Mouse (Mus musculus) ES-E14 (cell line): ENCODE results near the gene 4930470P17Rik. TPM values are rescaled to one million over a fixed set of nuclear protein-coding genes. Genes with fewer than 3 reads are reported as not detected.

Experiments used
- DNase-seq: peaks from one replicate; pipeline ENCODE4 v3.0.0-alpha.2; 2013; ENCODE audit warnings: low read depth, low spot score
- H3K27ac ChIP-seq: 2 replicates; pipeline ENCODE4 v1.5.1; 2012; ENCODE audit warnings: low read depth, mild to moderate bottlenecking, low read length, moderate library complexity, mixed read lengths; ENCODE audit not compliant: poor library complexity, insufficient read depth, severe bottlenecking
- H3K36me3 ChIP-seq: 2 replicates; pipeline ENCODE4 v1.6.1; 2012; ENCODE audit warnings: mild to moderate bottlenecking, low read length, moderate library complexity, mixed read lengths; ENCODE audit not compliant: control insufficient read depth, poor library complexity, insufficient read depth, severe bottlenecking
- H3K4me1 ChIP-seq, 2 experiments: fragments of 150-350 bp in 1 of 2; sonication (generic) in 1 of 2; 2 replicates each; pipeline ENCODE4 v1.6.1; 2012; ENCODE audit warnings: low read length in 2 of 2, mild to moderate bottlenecking in 1 of 2, mixed read lengths in 1 of 2; ENCODE audit not compliant: control insufficient read depth in 2 of 2, insufficient read depth in 2 of 2, poor library complexity in 1 of 2
- H3K4me3 ChIP-seq, 2 experiments: fragments of 150-350 bp in 1 of 2; sonication (generic) in 1 of 2; 2 replicates each; pipeline ENCODE4 v1.5.1; 2012; ENCODE audit warnings: low read length in 2 of 2, low read depth in 1 of 2, mild to moderate bottlenecking in 1 of 2, mixed read lengths in 1 of 2; ENCODE audit not compliant: insufficient read depth in 1 of 2, poor library complexity in 1 of 2, severe bottlenecking in 1 of 2
- H3K9ac ChIP-seq: 2 replicates; pipeline ENCODE4 v1.6.1; 2012; ENCODE audit warnings: low read depth, mild to moderate bottlenecking, low read length, mixed read lengths; ENCODE audit not compliant: poor library complexity, insufficient read depth, severe bottlenecking
- H3K9me3 ChIP-seq: fragments of 150-350 bp; sonication (generic); 2 replicates; pipeline ENCODE4 v1.6.1; 2012; ENCODE audit warnings: low read depth, mild to moderate bottlenecking, low read length; ENCODE audit not compliant: control insufficient read depth, insufficient read depth
- CHD2 ChIP-seq: IDR thresholded peaks from 2 replicates; pipeline ENCODE4 v1.6.1; 2014; ENCODE audit warnings: mild to moderate bottlenecking, low read depth, low read length, inconsistent platforms
- HCFC1 ChIP-seq: IDR thresholded peaks from 2 replicates; pipeline ENCODE4 v1.6.1; 2012; ENCODE audit warnings: low read length, inconsistent platforms, borderline replicate concordance; ENCODE audit not compliant: insufficient read depth
- MAFK ChIP-seq: IDR thresholded peaks from 2 replicates; pipeline ENCODE4 v1.6.1; 2014; ENCODE audit warnings: mild to moderate bottlenecking, low read depth, low read length, inconsistent platforms; ENCODE audit not compliant: insufficient read depth
- ZC3H11A ChIP-seq: IDR thresholded peaks from 2 replicates; pipeline ENCODE4 v1.6.1; 2012; ENCODE audit warnings: low read depth, mild to moderate bottlenecking, inconsistent platforms, low read length, borderline replicate concordance
- ZNF384 ChIP-seq: IDR thresholded peaks from 2 replicates; pipeline ENCODE4 v1.6.1; 2012; ENCODE audit warnings: low read depth, low read length, inconsistent platforms
- in situ Hi-C, 2 experiments: fragments of 600-800 bp; cut with MboI; formaldehyde crosslinking; loops; one replicate each; pipeline ENCODE4 v1.15.1; 2025; ENCODE audit warnings: low sequenced_read_pairs in 2 of 2, inconsistent platforms in 1 of 2; ENCODE audit not compliant: unreplicated experiment in 2 of 2
- total RNA-seq: library from RNA; depleted of rRNA; stranded (reverse); fragments of 300-350 nt; gene quantifications from 2 replicates; pipeline ENCODE4 v1.2.3, GENCODE M21; 2012

4930470P17Rik gene
- total RNA-seq, 1 experiment, result not detected

- H3K4me1 ChIP-seq, result peaks cover 1 to 4% of the 10 kb centered on the region in 2 experiments; a peak in 1 of 4 replicates
- TF ChIP-seq MAFK (no peak), ZNF384 (no peak)
- no peak overlapping the region for H3K9ac ChIP-seq
- in situ Hi-C loops, result no loop called here
- H3K4me3 ChIP-seq, result no peak overlapping the region
- no peaks in the 10 kb centered on the region for H3K9me3 ChIP-seq
- DNase-seq, result no peak
- H3K36me3 ChIP-seq, result no peaks in the 10 kb centered on the region
- no peak overlapping the region for H3K27ac ChIP-seq
Observed at GRCm38 (mm10) chr2:170642338-170642806, 40.6 kb upstream of the 4930470P17Rik start.

GRCm38 (mm10) chr2:170640281-170640680, 38.5 kb upstream of the 4930470P17Rik start:
- no peaks in the 10 kb centered on the region for H3K9me3 ChIP-seq
- in situ Hi-C loops, result no loop called here
- no peak overlapping the region for H3K27ac ChIP-seq
- peaks cover 0 to 4% of the 10 kb centered on the region in 2 experiments; a peak in 1 of 4 replicates for H3K4me1 ChIP-seq
- H3K36me3 ChIP-seq, result no peaks in the 10 kb centered on the region
- H3K9ac ChIP-seq, result no peak overlapping the region
- TF ChIP-seq ZNF384 (no peak), HCFC1 (no peak), MAFK (no peak), CHD2 (no peak), ZC3H11A (no peak)
- no peak for DNase-seq
- H3K4me3 ChIP-seq, result peak overlapping the region in 1 of 2 experiments; percentile 30; a peak in 1 of 4 replicates

- Histone ChIP-seq H3K9me3 (no peaks in the 10 kb centered on the region), H3K36me3 (no peaks in the 10 kb centered on the region), H3K4me1 (peaks cover 0 to 4% of the 10 kb centered on the region in 2 experiments; a peak in 1 of 4 replicates), H3K4me3 (no peak overlapping the region), H3K9ac (no peak overlapping the region), H3K27ac (no peak overlapping the region)
- no peak for TF ChIP-seq ZC3H11A
- TF ChIP-seq MAFK, result no peak
- TF ChIP-seq ZNF384, result no peak
- no peak for TF ChIP-seq HCFC1
- no peak for TF ChIP-seq CHD2
- in situ Hi-C loops, result no loop called here
- no peak for DNase-seq
Observed at GRCm38 (mm10) chr2:170638746-170639145, 36.9 kb upstream of the 4930470P17Rik start.

- TF ChIP-seq ZC3H11A, result no peak
- no peak for TF ChIP-seq MAFK
- no peak for TF ChIP-seq CHD2
- TF ChIP-seq ZNF384, result no peak
- TF ChIP-seq HCFC1, result no peak
- DNase-seq, result no peak
- no peaks in the 10 kb centered on the region for H3K36me3 ChIP-seq
- in situ Hi-C loops, result no loop called here
- H3K4me3 ChIP-seq, result no peak overlapping the region
- H3K27ac ChIP-seq, result no peak overlapping the region
- no peaks in the 10 kb centered on the region; a peak in 1 of 4 replicates for H3K4me1 ChIP-seq
- H3K9ac ChIP-seq, result no peak overlapping the region
- no peaks in the 10 kb centered on the region for H3K9me3 ChIP-seq
Observed at GRCm38 (mm10) chr2:170632998-170633622, 31.3 kb upstream of the 4930470P17Rik start.
